Mouse (Mus musculus): ENCODE measurements around the gene Tmem184a.

Gene Tmem184a

GRCm38 (mm10) chr5:139792966-139793337 is 26.8 kb downstream of the Tmem184a start:
- WGBS: 53% methylated on average over 3 of the region's 3 CpGs

- 13% methylated on average over 11 of the region's 11 CpGs for WGBS
Measured at GRCm38 (mm10) chr5:139792159-139792775, 27.4 kb downstream of the Tmem184a start.

GRCm38 (mm10) chr5:139791227-139792158 is 28.2 kb downstream of the Tmem184a start, which contains the start of gene Mafk:
Gene Mafk, plus strand, starts transcription at chr5:139791513.
- under 1% methylated on average over 92 of the region's 92 CpGs for WGBS

GRCm38 (mm10) chr5:139789466-139789865 is 30.3 kb downstream of the Tmem184a start:
- 50% methylated on average over 4 of the region's 4 CpGs for WGBS

GRCm38 (mm10) chr5:139781406-139781805 is 38.3 kb downstream of the Tmem184a start:
- 79% methylated on average over 8 of the region's 8 CpGs for WGBS

- 74% methylated on average over 5 of the region's 5 CpGs for WGBS
Measured at GRCm38 (mm10) chr5:139776966-139777365, 42.8 kb downstream of the Tmem184a start.

GRCm38 (mm10) chr5:139775216-139775926 is 44.3 kb downstream of the Tmem184a start, which contains the start of gene Ints1:
Gene Ints1, minus strand, starts transcription at chr5:139775674.
- under 1% methylated on average over 55 of the region's 55 CpGs for WGBS

GRCm38 (mm10) chr5:139768216-139768615 is 51.5 kb downstream of the Tmem184a start:
- 86% methylated on average over 8 of the region's 8 CpGs for WGBS

- 73% methylated on average over 11 of the region's 11 CpGs for WGBS
Measured at GRCm38 (mm10) chr5:139764296-139764695, 55.4 kb downstream of the Tmem184a start.

- WGBS: 48% methylated on average over 16 of the region's 16 CpGs
Measured at GRCm38 (mm10) chr5:139758096-139758495, 61.6 kb downstream of the Tmem184a start.

- 76% methylated on average over 2 of the region's 2 CpGs for WGBS
Measured at GRCm38 (mm10) chr5:139756586-139756985, 63.1 kb downstream of the Tmem184a start.

GRCm38 (mm10) chr5:139756135-139756534 is 63.6 kb downstream of the Tmem184a start:
- 90% methylated on average over 12 of the region's 12 CpGs for WGBS

GRCm38 (mm10) chr5:139754753-139755152 is 65.0 kb downstream of the Tmem184a start:
- WGBS: 27% methylated on average over 12 of the region's 12 CpGs
